Mouse (Mus musculus): ENCODE data around the gene Pax5. TPM values are rescaled to one million over a fixed set of nuclear protein-coding genes. Genes with fewer than 3 reads are reported as not detected.

The Pax5 gene
- polyA plus RNA-seq, 1 experiment, result 35.6 TPM

DNA sequence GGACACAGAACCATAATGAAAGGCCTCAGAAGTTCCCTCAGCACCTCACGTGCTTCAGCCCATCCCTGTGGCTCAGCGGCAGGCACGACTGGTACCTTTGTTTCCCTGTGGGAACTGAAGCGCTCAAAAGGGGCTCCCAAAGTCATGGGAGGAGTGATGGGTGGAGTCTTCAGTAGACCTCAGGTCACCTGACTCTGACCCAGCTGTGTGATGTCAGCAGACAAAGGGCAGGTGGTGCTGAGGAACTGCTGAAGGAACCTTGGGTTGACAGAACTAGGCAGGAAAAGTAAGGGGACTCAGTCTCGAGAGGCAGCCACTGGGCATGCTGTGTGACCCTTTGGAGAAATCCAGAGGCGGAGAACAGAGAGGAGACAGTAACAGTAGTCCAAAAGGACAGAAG is 41.7 kb downstream of the Pax5 start:
- TF ChIP-seq CTCF (IDR thresholded peaks at IDR 0.05; ENCODE audit: control insufficient read depth, insufficient read depth, low read length) (no peak), POLR2A (IDR thresholded peaks at IDR 0.05; ENCODE audit: borderline replicate concordance, control insufficient read depth, low read depth, low read length) (no peak)
- WGBS, result 80% methylated on average over 6 of the region's 6 CpGs
- Histone ChIP-seq H3K27ac (ENCODE audit: control insufficient read depth, insufficient read depth, low read depth, low read length, poor library complexity) (no peak overlapping the region), H3K4me3 (replicated peaks; ENCODE audit: control insufficient read depth, low read depth, low read length) (no peak overlapping the region), H3K4me1 (ENCODE audit: control insufficient read depth, insufficient read depth, low read length) (peaks cover 3% of the 10 kb centered on the region; the same call in 1 of the 2 replicates)

DNA sequence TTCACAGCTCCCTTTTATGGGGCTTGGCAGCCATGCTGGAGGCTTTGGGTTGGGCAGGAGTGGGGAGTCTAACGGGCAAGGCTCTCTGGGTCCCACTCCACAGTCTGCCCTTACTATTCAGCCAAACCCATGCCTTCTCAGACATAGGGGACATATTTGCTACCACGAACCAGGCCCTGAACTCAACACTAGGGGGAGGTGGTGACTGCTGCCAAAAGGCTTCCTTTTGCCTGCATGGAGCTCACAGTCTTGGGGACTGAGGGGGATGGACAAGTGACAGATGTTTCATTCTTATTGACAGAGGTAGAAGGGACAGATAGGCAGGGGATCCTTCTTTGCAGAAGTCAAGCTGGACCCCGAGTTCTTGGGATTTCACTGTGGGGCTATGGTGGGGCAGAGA is 42.1 kb downstream of the Pax5 start:
- Histone ChIP-seq H3K27ac (ENCODE audit: control insufficient read depth, insufficient read depth, low read depth, low read length, poor library complexity) (no peak overlapping the region), H3K4me3 (replicated peaks; ENCODE audit: control insufficient read depth, low read depth, low read length) (no peak overlapping the region), H3K4me1 (ENCODE audit: control insufficient read depth, insufficient read depth, low read length) (peaks cover 1% of the 10 kb centered on the region; the same call in 1 of the 2 replicates)
- peak; percentile 18; the same call in 1 of the 2 replicates for TF ChIP-seq CTCF (IDR thresholded peaks at IDR 0.05; ENCODE audit: control insufficient read depth, insufficient read depth, low read length)
- no peak for TF ChIP-seq POLR2A (IDR thresholded peaks at IDR 0.05; ENCODE audit: borderline replicate concordance, control insufficient read depth, low read depth, low read length)
- 71% methylated on average over 3 of the region's 3 CpGs for WGBS

DNA sequence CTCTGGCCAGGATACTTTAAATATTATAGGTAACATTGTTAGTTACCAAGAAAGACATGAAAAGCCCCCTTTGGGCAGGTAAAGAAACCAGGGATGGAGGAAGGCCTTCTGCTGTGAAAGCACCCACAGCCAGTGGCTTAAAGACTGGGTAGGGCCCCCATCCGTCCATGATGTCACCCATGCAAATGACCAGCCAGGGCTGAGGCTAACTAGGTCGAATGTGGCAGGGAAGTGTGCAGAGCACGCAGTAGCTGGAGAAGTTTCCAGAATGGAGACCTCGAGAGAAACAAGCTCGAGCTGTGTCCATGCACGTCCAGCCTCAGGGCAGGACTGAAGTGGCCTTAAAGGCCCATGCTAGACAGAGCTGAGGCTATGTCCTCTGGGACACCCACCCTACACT is 42.9 kb downstream of the Pax5 start:
- Histone ChIP-seq H3K27ac (ENCODE audit: control insufficient read depth, insufficient read depth, low read depth, low read length, poor library complexity) (0 out of 2 replicates have a peak overlapping the region, but pooled peaks have one; percentile 6), H3K4me3 (replicated peaks; ENCODE audit: control insufficient read depth, low read depth, low read length) (no peak overlapping the region), H3K4me1 (ENCODE audit: control insufficient read depth, insufficient read depth, low read length) (no peaks in the 10 kb centered on the region; the same call in 1 of the 2 replicates)
- TF ChIP-seq CTCF (IDR thresholded peaks at IDR 0.05; ENCODE audit: control insufficient read depth, insufficient read depth, low read length) (no peak), POLR2A (IDR thresholded peaks at IDR 0.05; ENCODE audit: borderline replicate concordance, control insufficient read depth, low read depth, low read length) (no peak)
- 67% methylated on average over 6 of the region's 6 CpGs for WGBS

DNA sequence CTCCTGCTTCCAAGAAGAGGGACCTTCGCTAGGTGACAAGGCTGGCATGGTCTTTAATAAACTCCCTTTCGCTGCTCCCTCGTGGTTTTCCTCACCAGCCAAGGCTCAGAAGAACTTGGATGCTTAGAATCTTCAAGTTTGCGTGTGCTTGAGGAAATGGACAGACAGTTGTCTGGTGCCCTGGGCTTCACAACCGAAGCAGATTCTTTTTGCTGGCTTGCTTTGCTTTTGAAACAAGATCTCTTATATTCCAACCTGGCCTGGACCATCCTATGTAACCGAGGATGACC is 45.6 kb downstream of the Pax5 start:
- H3K4me3 ChIP-seq (replicated peaks; ENCODE audit: control insufficient read depth, low read depth, low read length), result no peak overlapping the region
- 42% methylated on average over 6 of the region's 6 CpGs for WGBS

DNA sequence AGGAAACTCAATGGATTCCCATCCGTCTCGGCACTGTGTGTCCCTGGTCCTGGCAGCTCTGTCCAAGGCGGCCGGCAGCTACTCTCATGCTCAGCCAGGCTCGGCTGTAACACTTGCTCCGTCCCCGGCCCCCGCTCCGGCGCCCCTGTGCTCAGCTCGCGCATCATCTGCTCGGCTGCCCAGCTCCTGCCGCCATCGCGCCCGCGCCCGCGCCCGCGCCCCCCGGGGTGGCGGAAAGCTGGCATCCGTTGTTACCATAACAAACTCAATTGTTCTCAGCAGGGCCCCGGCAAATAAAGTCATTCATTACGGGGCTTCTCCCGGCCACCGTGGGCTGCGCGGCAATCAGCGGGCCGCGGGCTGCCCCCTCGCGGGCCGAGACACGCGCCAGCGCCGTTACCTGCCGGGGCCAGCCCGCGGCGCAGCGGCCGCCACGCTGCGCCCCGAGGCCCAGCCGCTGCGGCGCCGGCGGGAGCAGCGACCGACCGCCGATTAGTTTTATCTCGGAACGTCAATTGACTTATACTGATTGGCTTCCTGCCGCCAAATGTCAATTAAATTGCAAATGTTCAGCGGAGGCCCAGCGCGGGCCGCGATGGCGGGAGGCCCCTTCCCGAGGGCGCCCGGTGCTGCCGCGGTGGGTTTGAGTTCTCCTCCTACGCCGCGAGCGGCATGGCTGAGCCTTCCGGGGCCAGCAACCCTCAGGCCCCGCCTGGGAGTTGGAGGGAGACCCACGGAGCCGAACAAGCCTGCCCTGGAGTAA is 46.1 kb downstream of the Pax5 start:
- Histone ChIP-seq H3K4me1 (ENCODE audit: control insufficient read depth, insufficient read depth, low read length) (no peaks in the 10 kb centered on the region), H3K4me3 (replicated peaks; ENCODE audit: control insufficient read depth, low read depth, low read length) (no peak overlapping the region), H3K27ac (ENCODE audit: control insufficient read depth, insufficient read depth, low read depth, low read length, poor library complexity) (no peak overlapping the region)
- WGBS, result 8% methylated on average over 81 of the region's 81 CpGs
- TF ChIP-seq POLR2A (IDR thresholded peaks at IDR 0.05; ENCODE audit: borderline replicate concordance, control insufficient read depth, low read depth, low read length) (no peak), CTCF (IDR thresholded peaks at IDR 0.05; ENCODE audit: control insufficient read depth, insufficient read depth, low read length) (no peak)

More for the DNA sequence above, 45.6 kb downstream of the Pax5 start:
- Histone ChIP-seq H3K27ac (ENCODE audit: control insufficient read depth, insufficient read depth, low read depth, low read length, poor library complexity) (no peak overlapping the region), H3K4me1 (ENCODE audit: control insufficient read depth, insufficient read depth, low read length) (no peaks in the 10 kb centered on the region)
- TF ChIP-seq CTCF (IDR thresholded peaks at IDR 0.05; ENCODE audit: control insufficient read depth, insufficient read depth, low read length) (no peak), POLR2A (IDR thresholded peaks at IDR 0.05; ENCODE audit: borderline replicate concordance, control insufficient read depth, low read depth, low read length) (no peak)

DNA sequence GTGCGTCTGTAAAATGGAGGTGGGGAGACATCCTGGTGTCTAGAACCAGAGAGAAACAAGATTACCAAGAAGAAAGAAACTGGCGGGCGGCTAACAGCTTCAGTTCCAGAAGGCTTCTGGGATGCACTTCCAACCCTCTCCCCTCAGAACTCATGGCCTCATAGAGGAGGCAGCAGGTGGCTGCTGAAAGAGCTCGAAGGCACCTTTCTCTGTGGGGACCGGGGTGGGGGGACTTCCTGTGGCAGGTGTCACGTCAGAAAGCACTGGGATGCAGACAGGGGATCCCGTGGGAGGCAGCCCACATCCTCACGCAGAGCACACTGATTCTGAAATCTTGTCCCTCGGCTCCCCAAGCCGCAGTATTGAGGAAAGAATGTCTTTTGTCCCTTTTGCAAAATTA is 46.8 kb downstream of the Pax5 start:
- TF ChIP-seq CTCF (IDR thresholded peaks at IDR 0.05; ENCODE audit: control insufficient read depth, insufficient read depth, low read length) (no peak), POLR2A (IDR thresholded peaks at IDR 0.05; ENCODE audit: borderline replicate concordance, control insufficient read depth, low read depth, low read length) (no peak)
- H3K4me1 ChIP-seq (ENCODE audit: control insufficient read depth, insufficient read depth, low read length), result no peaks in the 10 kb centered on the region
- no peak overlapping the region for H3K27ac ChIP-seq (ENCODE audit: control insufficient read depth, insufficient read depth, low read depth, low read length, poor library complexity)
- H3K4me3 ChIP-seq (replicated peaks; ENCODE audit: control insufficient read depth, low read depth, low read length), result no peak overlapping the region
- 35% methylated on average over 10 of the region's 10 CpGs for WGBS

DNA sequence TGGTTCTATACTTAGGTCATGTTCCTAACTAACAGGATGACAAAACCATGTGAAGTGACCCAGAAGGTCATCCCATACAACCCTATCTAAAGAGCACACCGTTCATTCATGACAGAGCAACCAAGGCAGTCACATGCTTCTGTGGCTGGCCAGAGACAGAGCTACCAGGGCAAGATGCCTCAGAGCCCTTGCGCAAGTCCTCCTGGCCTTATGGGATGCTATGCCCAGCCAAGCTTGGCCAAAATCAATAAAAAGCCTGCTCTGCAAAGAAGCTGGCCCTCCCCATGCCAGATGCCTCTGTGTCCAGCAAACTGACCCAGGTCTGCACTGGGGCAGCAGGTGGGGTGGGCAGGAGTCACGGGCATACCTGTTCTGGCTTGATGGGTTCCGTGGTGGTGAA is 65.1 kb downstream of the Pax5 start:
- WGBS, result 74% methylated on average over 4 of the region's 4 CpGs
- no peak for TF ChIP-seq CTCF (IDR thresholded peaks at IDR 0.05; ENCODE audit: control insufficient read depth, insufficient read depth, low read length)
- TF ChIP-seq POLR2A (IDR thresholded peaks at IDR 0.05; ENCODE audit: borderline replicate concordance, control insufficient read depth, low read depth, low read length), result no peak
- H3K27ac ChIP-seq (ENCODE audit: control insufficient read depth, insufficient read depth, low read depth, low read length, poor library complexity), result no peak overlapping the region
- no peak overlapping the region for H3K4me3 ChIP-seq (replicated peaks; ENCODE audit: control insufficient read depth, low read depth, low read length)
- H3K4me1 ChIP-seq (ENCODE audit: control insufficient read depth, insufficient read depth, low read length), result no peaks in the 10 kb centered on the region; the same call in 1 of the 2 replicates

DNA sequence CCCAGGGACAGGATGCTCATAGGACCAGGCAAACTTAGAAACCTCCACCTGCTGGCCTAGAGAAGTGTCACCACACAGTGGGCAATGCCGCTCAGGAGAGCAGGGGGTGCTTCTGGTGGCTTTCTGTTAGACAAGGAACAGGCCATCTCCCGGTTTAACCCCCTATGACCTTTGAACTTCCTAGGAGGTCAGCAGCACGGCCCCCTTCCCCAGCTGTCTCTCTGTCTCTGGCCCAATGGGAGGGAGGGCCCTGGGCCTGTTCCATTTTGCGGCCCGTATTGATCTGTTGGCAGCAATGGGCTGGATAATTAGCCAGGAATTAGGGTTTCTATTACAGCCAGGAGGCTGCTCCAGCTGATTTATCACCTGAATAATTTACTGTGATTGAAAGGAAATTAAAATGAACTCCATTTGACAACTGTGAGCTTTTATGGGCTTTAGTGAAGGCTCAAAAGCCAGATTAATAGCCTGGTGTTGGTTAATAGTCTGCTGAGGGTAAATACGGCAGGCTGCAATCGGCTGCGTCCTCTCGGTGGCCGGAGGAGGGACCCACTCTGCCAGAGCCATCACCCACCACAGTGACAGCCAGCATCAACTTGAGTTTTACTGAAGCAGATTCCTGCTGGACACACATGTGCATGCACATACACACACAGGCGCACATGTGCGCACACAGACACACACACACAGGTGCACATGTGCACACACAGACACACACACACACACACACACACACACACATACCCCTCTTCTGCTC is 68.3 kb downstream of the Pax5 start:
- TF ChIP-seq POLR2A (IDR thresholded peaks at IDR 0.05; ENCODE audit: borderline replicate concordance, control insufficient read depth, low read depth, low read length) (no peak), CTCF (IDR thresholded peaks at IDR 0.05; ENCODE audit: control insufficient read depth, insufficient read depth, low read length) (no peak)
- Histone ChIP-seq H3K27ac (ENCODE audit: control insufficient read depth, insufficient read depth, low read depth, low read length, poor library complexity) (no peak overlapping the region; the same call in 1 of the 2 replicates), H3K4me1 (ENCODE audit: control insufficient read depth, insufficient read depth, low read length) (no peaks in the 10 kb centered on the region; the same call in 1 of the 2 replicates), H3K4me3 (replicated peaks; ENCODE audit: control insufficient read depth, low read depth, low read length) (no peak overlapping the region)
- WGBS, result 78% methylated on average over 12 of the region's 12 CpGs

All from bone marrow, adult 2 months (tissue).